Mouse (Mus musculus) heart, postnatal 0 days (tissue): ENCODE data around the gene Mettl18.

Experiments
- CTCF ChIP-seq: IDR thresholded peaks from 2 replicates; pipeline ENCODE4 v1.5.1; 2016; ENCODE audit warnings: antibody characterized with exemption, control low read depth, low read depth
- EP300 ChIP-seq: IDR thresholded peaks from 2 replicates; pipeline ENCODE4 v1.6.1; 2016; ENCODE audit warnings: antibody characterized with exemption, low read depth

DNA sequence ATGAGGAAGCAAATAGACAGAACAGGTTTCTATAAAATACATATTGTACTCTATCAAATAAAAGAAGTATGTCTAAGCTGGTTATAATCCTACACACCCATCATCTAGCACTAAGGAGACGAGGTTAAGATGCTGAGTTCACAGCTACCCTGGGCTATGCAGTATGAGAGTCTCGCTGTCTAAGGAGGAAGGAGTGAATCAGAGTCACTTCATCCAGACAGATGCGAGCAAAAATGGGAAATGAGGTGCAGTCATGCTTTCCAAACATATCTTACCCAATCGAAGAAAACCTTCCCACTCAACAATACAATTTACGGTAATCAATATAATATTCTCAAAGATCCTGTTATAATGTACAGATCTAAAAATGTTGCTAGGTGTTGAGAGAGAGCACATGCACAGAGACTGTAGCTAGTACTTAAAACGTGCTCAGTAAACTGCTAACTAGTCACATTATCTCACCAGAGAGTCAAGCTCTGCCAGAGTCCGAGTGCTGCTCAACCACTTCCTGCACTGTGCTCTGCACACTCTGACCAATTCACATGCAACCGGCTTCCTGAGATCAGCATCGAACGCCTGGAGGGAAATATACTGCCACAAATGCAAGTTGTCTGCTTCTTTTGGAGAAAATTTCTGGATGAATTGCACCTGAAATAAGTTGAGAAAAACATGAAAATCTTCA is 30.5 kb upstream of the Mettl18 start:
- TF ChIP-seq CTCF (no peak), EP300 (no peak)
